Mouse (Mus musculus): ENCODE results near the gene Sae1. TPM values are rescaled to one million over a fixed set of nuclear protein-coding genes. Genes with fewer than 3 reads are reported as not detected.

Gene Sae1
- 100 to 1,000 TPM; 105 to 120 TPM for total RNA-seq (2021)

GRCm38 (mm10) chr7:16387160-16388041 is at the start of gene Sae1:
Gene Sae1, minus strand, starts transcription at chr7:16387806.
- intact Hi-C loops (cut with DNase I) = loop anchor here (5.0 kb wide), 1 partner anchor 80 kb away; no protein-coding TSS in a partner anchor

DNA sequence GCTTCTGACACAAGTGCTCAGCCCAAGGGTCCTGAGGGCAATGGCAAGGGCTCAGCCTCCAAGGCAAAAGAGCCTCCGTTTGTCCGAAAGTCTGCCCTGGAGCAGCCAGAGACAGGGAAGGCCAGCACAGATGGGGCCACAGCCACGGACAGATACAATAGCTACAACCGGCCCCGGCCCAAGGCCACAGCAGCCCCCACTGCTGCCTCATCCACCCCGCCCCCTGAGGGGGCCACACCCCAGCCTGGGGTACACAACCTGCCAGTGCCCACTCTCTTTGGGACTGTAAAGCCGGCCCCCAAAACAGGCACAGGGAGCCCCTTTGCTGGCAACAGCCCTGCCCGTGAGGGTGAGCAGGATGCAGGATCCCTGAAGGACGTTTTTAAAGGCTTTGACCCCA is 47.5 kb upstream of the Sae1 start:
- intact Hi-C loops (cut with DNase I) = no loop called here
- DNase-seq (ENCODE audit: low spot score in 2 of 2) = no peak

More at GRCm38 (mm10) chr7:16387160-16388041, at the start of gene Sae1:
- DNase-seq (ENCODE audit: low spot score in 2 of 2) = peak; percentile 95 to 98

- intact Hi-C loops (cut with DNase I) = no loop called here
- no peak for DNase-seq (ENCODE audit: low spot score in 2 of 2)
Observed at GRCm38 (mm10) chr7:16433352-16433971, 45.9 kb upstream of the Sae1 start.

DNA sequence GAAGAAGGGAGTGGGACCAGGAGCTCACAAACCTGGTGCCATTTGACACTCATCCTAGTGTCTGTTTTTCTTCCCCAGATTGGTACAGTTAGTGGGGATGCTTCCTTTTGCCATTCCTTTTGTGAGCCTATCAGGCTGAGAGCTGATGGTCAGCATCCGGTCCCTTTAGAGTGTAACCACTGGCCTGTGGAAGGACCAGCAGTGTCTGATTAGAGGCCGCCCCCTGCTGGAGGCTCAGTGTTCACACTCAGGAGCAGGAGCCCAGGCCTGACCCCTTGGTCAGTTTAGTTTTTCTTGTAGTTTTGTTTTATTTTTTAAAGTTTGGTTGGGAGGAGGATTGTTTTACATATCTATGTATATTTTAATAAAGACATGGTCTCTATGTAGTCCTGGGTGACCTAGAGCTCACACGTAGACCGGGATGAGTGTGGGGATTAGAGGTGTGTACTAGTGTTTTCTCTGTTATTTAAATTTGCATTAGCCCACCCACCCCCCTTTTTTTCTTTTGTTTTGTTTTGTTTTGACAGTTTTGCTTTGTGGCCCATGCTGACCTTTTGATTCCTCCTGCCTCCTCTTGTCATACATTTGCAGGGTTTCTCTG is 38.6 kb upstream of the Sae1 start:
- DNase-seq (ENCODE audit: low spot score in 2 of 2) = peak; percentile 54 to 68
- intact Hi-C loops (cut with DNase I) = loop anchor here (1.0 kb wide), 1 partner anchor 31 kb away; no protein-coding TSS in a partner anchor

DNA sequence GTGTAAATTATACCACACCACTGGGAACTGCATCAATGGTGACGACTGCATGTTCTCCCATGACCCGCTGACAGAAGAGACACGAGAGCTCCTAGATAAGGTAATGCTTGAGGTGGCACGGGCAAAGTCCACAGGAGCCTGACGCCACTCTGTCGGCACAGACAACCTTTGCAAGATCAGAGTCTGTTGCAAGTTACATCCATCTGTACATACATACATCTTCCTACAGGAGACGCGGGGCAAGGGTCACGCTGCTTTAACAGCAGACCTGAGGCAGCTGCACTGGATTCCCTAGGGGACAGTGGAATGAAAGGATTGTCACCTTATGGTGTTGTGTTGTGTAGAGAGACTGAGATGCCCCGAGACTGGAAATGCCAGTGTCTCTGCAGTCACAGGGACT is 38.1 kb upstream of the Sae1 start:
- intact Hi-C loops (cut with DNase I) = loop anchor here (1.0 kb wide), 1 partner anchor 30 kb away; no protein-coding TSS in a partner anchor
- DNase-seq (ENCODE audit: low spot score in 2 of 2) = no peak

DNA sequence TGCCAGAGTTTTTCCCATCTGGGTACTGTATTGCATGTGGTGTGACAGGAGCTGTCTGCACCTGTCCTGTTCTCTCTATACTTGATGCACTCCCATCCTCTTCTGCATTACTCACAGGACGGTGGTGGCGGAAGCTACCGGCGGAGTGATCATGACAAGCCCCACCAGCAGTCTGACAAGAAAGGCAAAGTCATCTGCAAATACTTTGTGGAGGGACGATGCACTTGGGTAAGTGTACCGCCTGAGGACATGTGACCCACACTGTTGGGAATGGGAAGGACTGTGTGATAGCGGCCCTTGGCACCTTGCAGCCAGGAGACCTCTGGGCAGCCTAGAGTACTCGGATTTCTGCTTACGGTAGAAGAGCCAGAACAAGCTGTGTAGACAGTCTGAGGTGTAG is 36.1 kb upstream of the Sae1 start:
- intact Hi-C loops (cut with DNase I) = no loop called here
- no peak for DNase-seq (ENCODE audit: low spot score in 2 of 2)

DNA sequence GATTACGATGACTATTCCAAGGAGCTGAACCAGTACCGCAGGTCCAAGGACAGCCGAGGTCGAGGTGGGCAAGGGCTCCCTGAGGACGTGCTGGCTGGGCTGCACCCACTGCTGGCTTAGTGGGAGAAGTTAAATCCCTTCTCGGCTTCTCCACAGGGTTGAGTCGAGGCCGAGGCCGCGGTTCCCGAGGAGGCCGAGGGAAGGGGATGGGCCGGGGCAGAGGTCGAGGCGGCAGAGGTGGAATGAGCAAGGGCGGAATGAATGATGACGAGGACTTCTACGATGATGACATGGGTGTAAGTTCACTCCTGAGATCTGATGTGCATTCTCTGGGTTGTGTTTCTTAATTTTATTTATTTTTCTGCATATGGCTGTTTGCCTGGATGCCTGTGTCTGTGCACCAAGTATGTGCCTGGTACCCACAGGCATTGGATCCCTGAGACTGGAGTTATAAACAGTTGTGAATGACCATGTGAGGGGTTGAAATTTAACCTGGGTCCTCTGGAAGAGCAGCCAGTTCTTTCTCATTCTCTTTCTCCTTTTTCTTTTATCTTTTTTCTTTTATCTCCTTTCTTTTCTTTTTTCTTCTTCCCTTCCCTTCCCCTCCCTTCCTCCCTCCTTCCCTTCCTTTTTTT is 34.7 kb upstream of the Sae1 start:
- no peak for DNase-seq (ENCODE audit: low spot score in 2 of 2)
- intact Hi-C loops (cut with DNase I) = no loop called here

- DNase-seq (ENCODE audit: low spot score in 2 of 2) = no peak
- intact Hi-C loops (cut with DNase I) = no loop called here
Observed at GRCm38 (mm10) chr7:16420493-16421118, 33.0 kb upstream of the Sae1 start.

GRCm38 (mm10) chr7:16418713-16419112 is 31.1 kb upstream of the Sae1 start:
- intact Hi-C loops (cut with DNase I) = no loop called here
- no peak for DNase-seq (ENCODE audit: low spot score in 2 of 2)

DNA sequence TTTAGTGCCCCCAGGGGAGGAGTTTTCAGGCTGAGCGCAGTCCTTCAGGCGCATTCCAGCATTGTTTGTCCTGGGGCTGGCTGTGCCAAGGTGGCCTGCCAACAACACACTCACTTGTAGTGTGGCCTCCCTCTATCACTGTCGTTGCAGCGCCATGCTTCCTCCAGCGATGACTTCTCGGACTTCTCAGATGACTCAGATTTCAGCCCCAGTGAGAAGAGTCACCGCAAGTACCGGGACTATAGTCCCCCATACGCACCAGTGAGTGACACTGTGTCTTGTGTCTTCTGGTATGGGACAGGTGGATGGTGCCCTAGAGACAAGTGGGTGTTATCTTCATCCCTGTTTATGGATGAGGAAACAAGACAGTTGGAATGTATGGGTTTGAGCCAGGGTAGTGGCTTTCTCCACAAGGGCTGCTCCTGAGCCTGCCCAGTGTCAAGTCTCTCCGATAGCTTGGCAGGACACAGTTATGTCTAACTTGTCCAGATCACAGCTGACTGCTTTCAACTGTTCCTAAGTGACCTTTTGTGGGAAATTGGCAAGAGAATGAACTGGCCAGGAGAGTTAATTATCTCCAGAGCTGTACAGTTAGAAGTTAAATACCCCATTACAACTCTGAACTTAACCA is 29.6 kb upstream of the Sae1 start:
- intact Hi-C loops (cut with DNase I) = no loop called here
- DNase-seq (ENCODE audit: low spot score in 2 of 2) = no peak

DNA sequence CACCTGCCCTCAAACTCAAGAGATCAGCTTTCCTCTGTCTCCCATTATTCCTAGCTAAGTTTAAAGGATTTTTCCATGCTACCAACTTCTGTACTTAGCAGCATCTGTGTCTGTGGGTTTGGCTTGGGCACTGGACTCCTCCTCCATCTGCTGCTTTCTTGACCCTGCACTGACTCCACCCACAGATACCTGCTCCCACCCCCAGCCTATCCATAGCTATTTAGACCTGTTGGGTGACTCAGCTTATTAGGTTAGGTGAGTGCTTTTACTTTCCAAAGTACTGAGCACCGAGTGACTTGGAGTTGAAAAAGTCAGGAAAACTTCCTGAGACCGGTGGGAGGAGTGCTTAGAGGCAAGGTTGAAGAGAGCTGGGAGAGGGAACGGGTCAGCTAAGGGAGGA is 27.8 kb upstream of the Sae1 start:
- DNase-seq (ENCODE audit: low spot score in 2 of 2) = no peak
- intact Hi-C loops (cut with DNase I) = no loop called here

DNA sequence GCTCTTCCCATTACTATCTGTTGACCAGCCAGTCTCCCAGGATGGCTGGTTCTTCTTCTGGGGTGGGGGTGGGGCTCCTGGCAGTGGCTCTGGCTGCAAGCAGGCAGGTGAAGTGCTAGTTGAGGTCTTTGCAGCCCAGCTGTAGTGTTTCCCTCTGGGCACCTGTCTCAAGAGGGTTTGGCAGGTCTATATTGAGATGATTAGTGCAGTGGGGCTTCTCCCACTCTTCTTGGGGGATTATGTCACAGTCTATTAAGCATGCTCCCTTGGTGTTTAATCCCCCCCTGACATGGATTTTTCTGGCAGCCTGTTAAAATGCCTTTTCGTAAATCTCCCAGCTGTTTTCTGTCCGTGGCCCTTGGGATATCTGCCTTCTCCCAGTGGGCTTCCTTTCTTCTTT is 25.3 kb upstream of the Sae1 start:
- intact Hi-C loops (cut with DNase I) = no loop called here

GRCm38 (mm10) chr7:16412220-16412896 is 24.8 kb upstream of the Sae1 start:
- intact Hi-C loops (cut with DNase I) = no loop called here
- no peak for DNase-seq (ENCODE audit: low spot score in 2 of 2)

More for the DNA sequence above, 25.3 kb upstream of the Sae1 start:
- DNase-seq (ENCODE audit: low spot score in 2 of 2) = no peak

DNA sequence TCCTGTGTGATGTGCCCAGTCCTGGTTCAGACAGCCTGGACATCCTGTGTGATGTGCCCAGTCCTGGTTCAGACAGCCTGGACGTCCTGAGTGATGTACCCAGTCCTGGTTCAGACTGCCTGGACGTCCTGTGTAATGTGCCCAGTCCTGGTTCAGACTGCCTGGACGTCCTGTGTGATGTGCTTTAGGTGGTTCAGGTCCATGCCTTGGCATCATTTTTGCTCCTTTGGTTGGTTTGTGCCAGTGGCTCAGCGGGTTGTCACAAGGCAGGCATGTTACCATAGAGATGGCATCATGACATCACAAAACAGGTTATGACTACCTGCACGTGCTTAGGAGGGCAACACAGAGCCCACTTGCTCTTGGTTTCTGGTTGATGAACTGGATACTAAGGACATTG is 23.5 kb upstream of the Sae1 start:
- intact Hi-C loops (cut with DNase I) = no loop called here
- no peak for DNase-seq (ENCODE audit: low spot score in 2 of 2)

GRCm38 (mm10) chr7:16406978-16407377 is 19.4 kb upstream of the Sae1 start:
- intact Hi-C loops (cut with DNase I) = no loop called here

DNA sequence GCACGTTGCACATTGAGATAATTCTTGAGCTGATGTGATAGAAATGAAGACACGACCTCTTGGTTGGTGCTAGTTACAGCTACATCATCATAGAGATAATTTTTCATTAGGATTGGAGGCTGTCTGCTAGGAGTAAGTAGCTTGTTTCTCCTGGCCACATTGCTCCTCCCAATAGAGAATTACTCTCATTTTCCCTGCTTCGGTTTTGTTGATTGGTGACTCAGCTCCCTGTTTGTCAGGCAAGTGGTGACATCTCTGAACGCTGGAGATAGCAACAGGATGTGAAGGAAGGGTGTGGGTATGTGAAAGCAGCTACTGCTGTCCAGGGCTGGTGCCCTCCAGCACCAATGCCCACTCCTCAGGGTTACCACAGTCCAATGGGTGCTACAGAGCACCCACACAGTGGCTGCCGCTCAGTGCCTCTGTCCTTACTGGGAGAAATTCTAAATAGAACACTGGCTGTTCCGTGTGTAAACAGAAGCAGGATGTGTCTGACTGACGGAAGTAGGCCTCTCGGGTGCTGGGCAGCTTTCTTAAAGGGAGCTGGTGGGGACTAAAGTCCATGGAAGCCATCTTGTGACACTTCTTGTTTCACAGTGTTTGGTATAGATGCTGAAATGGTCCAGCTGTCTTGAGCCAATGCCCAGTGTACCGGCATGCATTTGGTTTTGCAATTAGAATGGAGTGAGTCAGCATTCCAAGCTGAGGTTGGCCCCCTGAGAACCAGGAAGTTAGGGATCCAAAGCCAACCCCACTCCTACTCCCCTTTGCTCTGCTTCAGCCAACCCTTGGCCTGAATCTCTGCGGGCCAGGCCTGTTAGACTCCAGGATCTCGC is 18.1 kb upstream of the Sae1 start:
- DNase-seq (ENCODE audit: low spot score in 2 of 2) = peak; percentile 49 to 64
- intact Hi-C loops (cut with DNase I) = no loop called here

More at GRCm38 (mm10) chr7:16406978-16407377, 19.4 kb upstream of the Sae1 start:
- peak in 1 of 2 experiments; percentile 19 for DNase-seq (ENCODE audit: low spot score in 2 of 2)

- intact Hi-C loops (cut with DNase I) = no loop called here
- peak in 1 of 2 experiments; percentile 27 for DNase-seq (ENCODE audit: low spot score in 2 of 2)
Observed at GRCm38 (mm10) chr7:16405073-16405455, 17.5 kb upstream of the Sae1 start.
